Mouse (Mus musculus) hindbrain, embryonic 16.5 days (tissue): ENCODE measurements around the gene Trmt10b. TPM values are rescaled to one million over a fixed set of nuclear protein-coding genes. Genes with fewer than 3 reads are reported as not detected.

ENCODE experiments used
- polyA plus RNA-seq: library from polyadenylated mRNA; unstranded; fragments of >200 nt; fragmentation: Nextera tagmentation; extraction: Ambion mirVana; gene quantifications from 2 replicates; pipeline ENCODE4 v1.2.1, GENCODE M21; 2015

The Trmt10b gene
- polyA plus RNA-seq, 1 experiment from 2014 or later: 24.4 TPM

Other genes with a start within 250 kb of the Trmt10b start
- gene Fbxo10, start 212.5 kb upstream of the Trmt10b start, polyA plus RNA-seq: 18.7 and 22.1 TPM in 2 replicates
- gene Tomm5, start 189.0 kb upstream of the Trmt10b start, polyA plus RNA-seq: 154 and 185 TPM in 2 replicates
- gene Frmpd1, start 112.3 kb upstream of the Trmt10b start, polyA plus RNA-seq: 2.2 and 3.2 TPM in 2 replicates
- 5.9 and 7.5 TPM in 2 replicates for gene Dcaf10, start 45.0 kb downstream of the Trmt10b start, polyA plus RNA-seq
- 30.7 and 34.4 TPM in 2 replicates for gene Exosc3, start 45.6 kb downstream of the Trmt10b start, polyA plus RNA-seq
- gene Slc25a51, start 111.6 kb downstream of the Trmt10b start, polyA plus RNA-seq: 59.4 and 72.2 TPM in 2 replicates
- gene Shb, start 235.3 kb downstream of the Trmt10b start, polyA plus RNA-seq: 2.6 and 3.8 TPM in 2 replicates